Mouse (Mus musculus): Measurements from ENCODE around the gene Creb3l2. TPM values are rescaled to one million over a fixed set of nuclear protein-coding genes. Genes with fewer than 3 reads are reported as not detected.

Gene Creb3l2
- polyA plus RNA-seq, 1 experiment, result 1.4 TPM

DNA sequence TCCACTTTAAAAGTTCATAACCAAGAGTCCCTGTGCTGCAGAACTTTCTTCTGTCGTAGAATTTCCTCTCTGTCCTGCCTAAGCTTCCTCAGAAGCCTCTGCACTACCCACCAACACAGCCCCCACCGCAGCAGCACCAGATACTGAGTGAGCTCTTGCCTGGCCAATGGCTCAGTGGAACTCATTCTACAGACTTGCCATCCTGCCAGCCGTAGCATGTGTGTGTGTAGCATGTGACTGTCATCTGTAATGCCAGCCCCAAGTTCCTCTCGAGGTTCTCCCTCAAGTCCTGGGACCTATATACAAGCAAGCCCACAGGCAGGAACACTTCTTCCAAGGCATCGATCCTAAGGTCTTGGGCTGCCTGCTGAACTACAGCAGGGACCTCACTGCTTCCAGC lies 103.9 kb downstream of the Creb3l2 start:
- Histone ChIP-seq H3K4me1 (no peaks in the 10 kb centered on the region), H3K4me3 (replicated peaks) (no peak overlapping the region), H3K9me3 (no peaks in the 10 kb centered on the region), H3K36me3 (replicated peaks; ENCODE audit: low read length) (peaks cover 50% of the 10 kb centered on the region), H3K27me3 (replicated peaks) (no peaks in the 10 kb centered on the region)
- no peak for TF ChIP-seq FLI1 (IDR thresholded peaks at IDR 0.05; ENCODE audit: low read length)

DNA sequence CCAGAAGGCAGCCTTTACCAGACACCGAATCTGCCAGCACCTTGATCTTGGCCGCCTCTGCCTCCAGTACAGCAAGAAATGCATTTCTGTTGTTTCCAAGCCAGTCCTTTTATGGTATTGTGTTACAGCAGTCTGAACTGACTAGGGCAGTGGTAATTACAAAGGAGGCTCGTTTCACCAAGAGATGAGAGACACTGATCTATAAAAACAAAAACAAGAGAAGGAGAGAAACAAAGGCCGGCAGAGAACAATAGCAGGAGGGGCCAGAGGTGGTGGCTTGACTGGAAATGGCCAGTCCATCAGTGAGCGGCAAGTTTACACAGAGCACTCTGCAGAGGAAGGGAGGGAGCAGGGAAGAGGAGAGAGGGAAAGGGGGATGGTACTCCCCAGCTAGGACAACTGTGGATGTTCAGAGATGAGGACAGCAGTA lies 105.1 kb downstream of the Creb3l2 start:
- TF ChIP-seq FLI1 (IDR thresholded peaks at IDR 0.05; ENCODE audit: low read length) (no peak), GATA1 (IDR thresholded peaks at IDR 0.05; ENCODE audit: borderline replicate concordance, low read length) (no peak)
- Histone ChIP-seq H3K27me3 (replicated peaks) (no peaks in the 10 kb centered on the region), H3K36me3 (replicated peaks; ENCODE audit: low read length) (peaks cover 62% of the 10 kb centered on the region)

DNA sequence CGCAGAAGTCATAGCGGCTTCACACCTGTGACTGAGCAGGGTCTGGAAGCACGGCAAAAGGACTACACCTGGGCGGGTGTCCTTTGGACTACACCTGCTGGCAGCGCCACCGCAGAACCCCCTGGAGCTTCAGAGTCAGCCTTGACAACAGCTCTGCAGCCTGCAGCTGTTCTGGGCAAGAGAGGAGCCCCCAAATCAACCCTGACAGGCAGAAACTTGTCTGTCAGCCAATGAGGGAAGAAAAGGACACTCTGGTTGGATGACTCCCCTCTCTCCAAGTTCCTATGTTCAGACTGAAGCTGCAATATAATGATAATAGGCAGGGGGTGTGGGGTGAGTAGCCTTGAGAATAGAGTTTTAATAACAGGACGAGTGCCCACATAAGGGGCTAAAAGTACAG lies 105.6 kb downstream of the Creb3l2 start:
- Histone ChIP-seq H3K36me3 (replicated peaks; ENCODE audit: low read length) (peaks cover 67% of the 10 kb centered on the region), H3K4me3 (replicated peaks) (no peak overlapping the region), H3K4me1 (no peaks in the 10 kb centered on the region), H3K9me3 (peaks cover 4% of the 10 kb centered on the region; the same call in 1 of the 2 replicates), H3K27me3 (replicated peaks) (no peaks in the 10 kb centered on the region)
- TF ChIP-seq FLI1 (IDR thresholded peaks at IDR 0.05; ENCODE audit: low read length) (no peak), GATA1 (IDR thresholded peaks at IDR 0.05; ENCODE audit: borderline replicate concordance, low read length) (no peak)

More for the DNA sequence above, 105.1 kb downstream of the Creb3l2 start:
- Histone ChIP-seq H3K4me1 (no peaks in the 10 kb centered on the region), H3K4me3 (replicated peaks) (no peak overlapping the region), H3K9me3 (peaks cover 4% of the 10 kb centered on the region; the same call in 1 of the 2 replicates)

DNA sequence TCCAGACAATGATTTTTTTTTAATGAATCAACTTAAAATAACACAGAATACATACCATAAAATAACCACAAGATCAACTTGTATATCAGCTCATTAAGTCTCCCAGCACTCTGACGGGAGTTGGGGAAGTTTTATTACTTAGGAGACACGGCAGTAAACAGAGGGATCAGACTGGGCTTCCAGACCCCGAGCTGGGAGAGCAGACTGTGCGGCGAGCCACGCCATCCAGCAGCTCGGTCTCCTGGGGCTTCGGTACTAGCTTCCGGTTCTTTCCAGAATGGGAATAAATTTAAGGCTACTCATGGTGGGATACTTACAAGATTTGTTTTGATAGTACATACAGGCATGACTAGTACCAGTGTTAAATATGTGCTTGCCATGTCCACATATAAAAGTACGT lies 109.1 kb downstream of the Creb3l2 start:
- H3K27me3 ChIP-seq (replicated peaks), result no peaks in the 10 kb centered on the region
- H3K4me3 ChIP-seq (replicated peaks), result no peak overlapping the region
- H3K9me3 ChIP-seq, result peaks cover 4% of the 10 kb centered on the region; the same call in 1 of the 2 replicates
- peaks cover 67% of the 10 kb centered on the region for H3K36me3 ChIP-seq (replicated peaks; ENCODE audit: low read length)
- TF ChIP-seq FLI1 (IDR thresholded peaks at IDR 0.05; ENCODE audit: low read length) (no peak), GATA1 (IDR thresholded peaks at IDR 0.05; ENCODE audit: borderline replicate concordance, low read length) (no peak)
- H3K4me1 ChIP-seq, result peaks cover 2% of the 10 kb centered on the region; the same call in 1 of the 2 replicates

DNA sequence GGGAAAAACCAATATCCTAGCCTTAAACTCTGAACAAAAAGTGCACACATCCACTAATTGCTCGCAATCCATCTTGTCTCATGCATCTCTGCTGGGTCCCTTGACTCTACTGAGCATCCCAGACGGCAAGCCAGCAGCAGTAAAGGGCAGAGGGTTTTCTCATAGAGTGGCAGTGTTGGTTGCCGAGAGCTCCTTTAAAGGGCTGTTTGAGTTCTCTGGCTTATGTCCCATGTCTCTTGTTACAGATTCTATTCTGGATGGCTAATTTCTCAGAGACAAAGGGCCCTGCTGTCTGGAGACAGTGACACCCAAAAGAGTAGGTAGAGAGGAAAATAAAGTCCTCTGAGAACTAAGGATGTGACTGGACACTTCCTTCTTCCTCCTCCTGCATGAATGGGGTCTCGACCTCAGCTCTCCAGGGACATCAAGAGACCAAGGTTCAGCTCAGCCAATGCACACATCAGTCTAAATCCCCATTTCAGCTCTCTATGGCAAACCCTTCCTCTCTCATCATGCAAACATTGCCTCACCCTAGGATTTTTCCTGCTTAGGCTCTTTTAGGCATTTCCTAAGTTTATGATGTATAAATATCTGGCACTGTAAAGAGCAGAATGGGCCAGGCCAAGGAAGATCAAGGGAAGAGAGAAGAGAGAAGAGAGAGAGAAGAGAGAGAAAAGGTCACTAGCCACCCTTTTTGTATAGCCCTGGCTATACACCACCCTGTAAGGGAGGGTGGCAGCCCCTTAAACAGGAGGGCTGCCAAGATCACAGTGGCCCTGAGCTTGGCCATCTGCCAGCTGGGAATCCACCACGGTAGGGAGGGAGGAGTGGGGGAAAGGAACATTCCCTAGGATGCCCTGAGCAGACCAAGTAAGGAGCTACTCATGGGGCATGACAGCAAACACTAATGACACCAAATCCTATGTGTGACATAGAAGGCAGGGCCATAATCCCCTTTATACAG lies 111.8 kb downstream of the Creb3l2 start:
- no peak for TF ChIP-seq FLI1 (IDR thresholded peaks at IDR 0.05; ENCODE audit: low read length)
- no peak for TF ChIP-seq GATA1 (IDR thresholded peaks at IDR 0.05; ENCODE audit: borderline replicate concordance, low read length)

DNA sequence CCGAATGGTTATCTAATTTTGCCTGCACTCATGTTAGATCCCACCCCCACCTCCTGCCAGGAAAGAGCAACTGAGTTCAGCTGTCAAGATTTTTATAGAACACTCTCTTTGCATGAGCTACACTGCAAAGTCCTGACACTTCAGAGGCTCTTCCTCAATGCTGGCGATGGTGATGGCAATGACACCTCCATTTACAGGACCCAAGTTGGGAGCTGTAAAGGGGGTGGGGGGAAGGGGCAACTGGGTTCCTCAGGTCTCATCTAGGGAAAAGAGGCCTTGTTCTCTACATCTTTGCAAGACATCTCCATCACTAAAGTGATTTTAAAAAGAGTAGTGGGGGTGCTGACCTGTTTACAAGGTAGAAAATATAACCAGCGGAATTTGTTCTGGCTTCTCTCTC lies 112.6 kb downstream of the Creb3l2 start:
- peaks cover 4% of the 10 kb centered on the region; the same call in 1 of the 2 replicates for H3K9me3 ChIP-seq
- peaks cover 2% of the 10 kb centered on the region for H3K27me3 ChIP-seq (replicated peaks)
- TF ChIP-seq GATA1 (IDR thresholded peaks at IDR 0.05; ENCODE audit: borderline replicate concordance, low read length) (no peak), FLI1 (IDR thresholded peaks at IDR 0.05; ENCODE audit: low read length) (no peak)
- H3K36me3 ChIP-seq (replicated peaks; ENCODE audit: low read length), result peaks cover 38% of the 10 kb centered on the region
- H3K4me1 ChIP-seq, result peaks cover 2% of the 10 kb centered on the region; the same call in 1 of the 2 replicates
- H3K4me3 ChIP-seq (replicated peaks), result no peak overlapping the region

More for the DNA sequence above, 111.8 kb downstream of the Creb3l2 start:
- H3K9me3 ChIP-seq, result peaks cover 4% of the 10 kb centered on the region; the same call in 1 of the 2 replicates
- peaks cover 46% of the 10 kb centered on the region for H3K36me3 ChIP-seq (replicated peaks; ENCODE audit: low read length)
- H3K4me1 ChIP-seq, result peaks cover 2% of the 10 kb centered on the region; the same call in 1 of the 2 replicates
- no peak overlapping the region for H3K4me3 ChIP-seq (replicated peaks)
- peaks cover under 1% of the 10 kb centered on the region for H3K27me3 ChIP-seq (replicated peaks)

DNA sequence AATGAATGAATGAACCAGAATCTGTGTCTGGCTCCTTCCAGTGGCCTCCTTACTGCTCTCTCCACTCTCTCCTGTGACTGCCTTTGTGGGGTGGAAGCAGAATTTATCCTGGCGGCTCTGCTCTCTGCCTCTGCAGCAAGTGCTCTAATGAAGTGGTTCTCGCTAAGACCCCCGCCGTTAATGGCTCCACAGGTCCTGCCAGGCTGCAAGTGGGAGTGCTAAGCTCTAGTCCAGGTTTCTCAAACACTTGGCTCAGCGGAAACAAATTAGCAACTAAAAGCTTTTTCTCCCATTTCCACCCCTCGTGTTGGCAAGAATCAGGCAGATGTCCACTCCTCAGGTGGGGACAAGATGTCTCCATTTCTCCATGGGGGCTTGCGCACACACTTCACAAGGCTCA lies 113.3 kb downstream of the Creb3l2 start:
- Histone ChIP-seq H3K36me3 (replicated peaks; ENCODE audit: low read length) (peaks cover 31% of the 10 kb centered on the region), H3K4me3 (replicated peaks) (no peak overlapping the region), H3K9me3 (peaks cover 4% of the 10 kb centered on the region; the same call in 1 of the 2 replicates), H3K27me3 (replicated peaks) (peaks cover 2% of the 10 kb centered on the region), H3K4me1 (peaks cover 2% of the 10 kb centered on the region; the same call in 1 of the 2 replicates)
- TF ChIP-seq FLI1 (IDR thresholded peaks at IDR 0.05; ENCODE audit: low read length) (no peak), GATA1 (IDR thresholded peaks at IDR 0.05; ENCODE audit: borderline replicate concordance, low read length) (no peak)

DNA sequence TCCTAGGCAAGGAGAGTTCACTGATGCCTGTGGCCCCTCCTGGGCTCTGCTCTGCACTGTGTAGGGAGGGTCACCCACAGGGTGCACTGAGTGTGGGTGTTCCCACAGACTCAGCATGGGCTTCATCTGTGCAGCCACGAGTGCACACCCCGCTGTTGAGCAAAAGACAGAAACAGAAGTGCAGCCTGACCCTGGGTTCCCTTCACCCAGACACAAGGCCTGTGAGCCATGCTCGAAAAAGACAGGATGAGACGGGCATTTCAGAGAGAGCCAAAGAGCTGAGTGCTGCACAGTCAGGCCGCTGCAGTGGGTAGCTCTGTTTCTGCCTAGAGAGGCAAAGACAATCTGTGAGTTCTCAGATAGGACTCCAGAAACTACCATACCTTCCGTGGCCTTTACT lies 114.4 kb downstream of the Creb3l2 start:
- Histone ChIP-seq H3K27me3 (replicated peaks) (peaks cover 4% of the 10 kb centered on the region), H3K4me1 (peaks cover 2% of the 10 kb centered on the region; the same call in 1 of the 2 replicates), H3K9me3 (peaks cover 4% of the 10 kb centered on the region; the same call in 1 of the 2 replicates), H3K36me3 (replicated peaks; ENCODE audit: low read length) (peaks cover 19% of the 10 kb centered on the region), H3K4me3 (replicated peaks) (no peak overlapping the region)
- TF ChIP-seq GATA1 (IDR thresholded peaks at IDR 0.05; ENCODE audit: borderline replicate concordance, low read length), result no peak
- TF ChIP-seq FLI1 (IDR thresholded peaks at IDR 0.05; ENCODE audit: low read length), result no peak

DNA sequence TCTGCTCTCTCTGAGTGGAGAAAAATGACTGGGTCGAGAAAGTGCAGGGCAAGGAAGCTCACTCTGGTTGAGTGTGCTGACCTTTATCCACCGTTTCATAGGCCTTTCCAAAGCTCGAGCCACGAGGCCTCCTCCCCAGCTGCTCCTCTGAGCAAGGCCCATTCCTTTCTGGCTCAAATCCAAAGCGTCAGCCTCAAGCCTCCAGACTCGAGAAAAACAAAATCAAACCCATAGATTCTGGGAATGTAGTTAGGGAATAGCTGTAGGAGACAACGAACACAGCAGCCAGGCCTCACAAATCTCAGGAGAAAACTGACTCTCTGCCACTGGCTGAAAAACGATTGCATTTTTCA lies 115.4 kb downstream of the Creb3l2 start:
- peaks cover 6% of the 10 kb centered on the region for H3K27me3 ChIP-seq (replicated peaks)
- H3K4me3 ChIP-seq (replicated peaks), result no peak overlapping the region
- peaks cover 10% of the 10 kb centered on the region for H3K36me3 ChIP-seq (replicated peaks; ENCODE audit: low read length)
- peaks cover 2% of the 10 kb centered on the region; the same call in 1 of the 2 replicates for H3K4me1 ChIP-seq
- TF ChIP-seq FLI1 (IDR thresholded peaks at IDR 0.05; ENCODE audit: low read length) (no peak), GATA1 (IDR thresholded peaks at IDR 0.05; ENCODE audit: borderline replicate concordance, low read length) (no peak)
- H3K9me3 ChIP-seq, result no peaks in the 10 kb centered on the region
